Mouse (Mus musculus) gastrocnemius, adult 18-20 months (tissue): ENCODE data around the gene Cysrt1. TPM values are rescaled to one million over a fixed set of nuclear protein-coding genes. Genes with fewer than 3 reads are reported as not detected.
A peak's percentile ranks its signal among the peaks of the same experiment; 100 is the strongest.

Experiments
- DNase-seq: peaks from one replicate; pipeline ENCODE4 v3.0.0; 2021; ENCODE audit warnings: low spot score
- total RNA-seq, 2 experiments: library from RNA; stranded (reverse); gene quantifications; 2 replicates each; pipeline ENCODE4 v1.2.3; 2021

The Cysrt1 gene
- total RNA-seq, 2 experiments from 2014 or later: not detected

DNA sequence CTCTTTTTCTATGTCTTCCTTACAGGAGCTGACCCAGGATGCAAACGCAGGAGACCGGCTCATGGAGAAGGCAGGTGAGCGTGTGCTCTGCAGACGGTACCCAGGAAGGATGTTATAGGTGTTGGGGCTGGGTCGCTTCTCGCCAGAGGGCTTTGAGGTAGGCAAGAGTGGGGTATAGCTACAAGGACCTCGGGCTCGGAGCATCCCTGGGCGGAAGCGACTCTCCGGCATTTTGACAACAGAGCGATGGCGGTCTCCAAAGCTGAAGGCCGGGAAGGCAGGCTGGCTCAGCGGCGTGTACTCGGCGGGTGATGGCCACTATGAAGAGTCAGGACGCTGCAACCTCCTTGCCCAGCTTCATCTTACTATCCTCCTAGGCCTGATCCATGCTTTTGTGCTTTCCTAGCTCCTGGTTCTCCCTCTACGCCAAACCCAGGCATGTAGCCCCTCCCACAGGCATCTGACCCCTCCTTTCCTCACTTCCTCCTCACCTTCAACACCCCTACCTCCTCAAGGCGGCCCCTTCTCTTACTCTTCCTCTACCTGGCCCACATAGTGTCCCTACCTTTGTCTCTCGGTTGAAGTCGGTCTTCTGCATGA, 28.9 kb downstream of the Cysrt1 start:
- DNase-seq: no peak

GRCm38 (mm10) chr2:25211121-25211670, 31.1 kb downstream of the Cysrt1 start, which contains the start of gene Nelfb:
Gene Nelfb, minus strand, starts transcription at chr2:25211489.
- DNase-seq: peak; percentile 89

DNA sequence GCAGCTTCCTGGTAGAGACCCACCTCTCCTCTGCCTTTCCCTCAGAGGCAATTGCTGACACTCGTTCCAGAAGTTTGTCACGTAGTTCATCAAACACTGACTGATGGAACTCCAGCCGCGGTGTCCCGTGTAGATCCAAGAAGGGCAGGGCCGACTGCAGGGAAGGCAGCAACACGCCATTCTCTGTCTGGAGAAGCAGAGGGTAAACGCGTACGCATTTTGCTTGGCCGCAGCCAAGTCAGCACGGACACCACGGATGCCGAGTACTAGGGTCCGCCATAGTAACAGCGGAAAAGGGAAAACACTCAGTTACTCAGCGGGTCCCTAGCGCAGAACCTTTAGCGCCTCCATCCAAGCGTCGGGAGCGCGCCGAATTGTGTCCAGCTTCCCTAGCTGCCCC, 31.6 kb downstream of the Cysrt1 start:
- no peak for DNase-seq

DNA sequence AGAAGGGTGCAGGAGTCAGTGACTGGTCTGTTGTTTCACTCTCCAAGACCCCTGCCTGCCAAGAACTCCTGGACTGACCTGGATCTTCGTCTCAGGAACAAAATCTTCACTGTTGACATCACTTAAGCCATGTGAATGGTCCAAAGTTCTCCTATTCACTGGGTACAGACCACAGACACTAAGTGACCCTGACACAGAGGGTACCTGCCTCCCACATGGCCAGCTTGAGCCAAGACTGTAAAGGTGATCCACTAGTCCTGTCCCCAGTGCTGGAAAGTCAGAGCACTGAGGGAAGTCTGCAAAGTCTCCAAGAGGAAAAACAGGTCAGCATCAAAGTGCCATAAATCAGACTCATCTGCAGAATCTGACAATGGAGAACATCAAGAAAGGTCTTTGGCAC, 34.7 kb downstream of the Cysrt1 start:
- DNase-seq: no peak

GRCm38 (mm10) chr2:25203631-25204214, 38.5 kb downstream of the Cysrt1 start:
- DNase-seq: no peak

GRCm38 (mm10) chr2:25200631-25201030, 41.6 kb downstream of the Cysrt1 start:
- no peak for DNase-seq

GRCm38 (mm10) chr2:25197946-25198345, 44.3 kb downstream of the Cysrt1 start:
- no peak for DNase-seq

DNA sequence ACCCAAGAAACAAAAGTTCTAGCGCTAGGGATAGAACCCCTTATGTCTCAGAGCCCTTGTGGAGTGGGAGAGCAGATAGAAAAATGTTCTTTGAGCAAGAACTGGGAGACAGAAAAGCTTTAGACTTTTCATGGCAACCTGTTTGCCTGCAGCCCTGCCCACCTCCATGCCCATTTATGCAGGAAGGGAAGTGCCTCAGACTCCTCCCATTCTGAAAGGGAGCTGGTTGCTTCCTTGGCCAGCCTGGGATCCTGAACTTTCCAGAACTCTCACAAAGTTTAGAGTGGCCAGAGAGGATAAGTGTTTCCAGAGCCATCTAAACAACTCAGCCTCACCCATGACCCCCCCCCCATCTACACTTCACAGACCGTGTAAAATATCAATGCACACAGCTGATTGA, 45.1 kb downstream of the Cysrt1 start:
- no peak for DNase-seq

- peak; percentile 73 for DNase-seq
Observed at GRCm38 (mm10) chr2:25196172-25196954, 45.9 kb downstream of the Cysrt1 start, which contains the start of gene Tor4a. Gene Tor4a, minus strand, starts transcription at chr2:25196886.

DNA sequence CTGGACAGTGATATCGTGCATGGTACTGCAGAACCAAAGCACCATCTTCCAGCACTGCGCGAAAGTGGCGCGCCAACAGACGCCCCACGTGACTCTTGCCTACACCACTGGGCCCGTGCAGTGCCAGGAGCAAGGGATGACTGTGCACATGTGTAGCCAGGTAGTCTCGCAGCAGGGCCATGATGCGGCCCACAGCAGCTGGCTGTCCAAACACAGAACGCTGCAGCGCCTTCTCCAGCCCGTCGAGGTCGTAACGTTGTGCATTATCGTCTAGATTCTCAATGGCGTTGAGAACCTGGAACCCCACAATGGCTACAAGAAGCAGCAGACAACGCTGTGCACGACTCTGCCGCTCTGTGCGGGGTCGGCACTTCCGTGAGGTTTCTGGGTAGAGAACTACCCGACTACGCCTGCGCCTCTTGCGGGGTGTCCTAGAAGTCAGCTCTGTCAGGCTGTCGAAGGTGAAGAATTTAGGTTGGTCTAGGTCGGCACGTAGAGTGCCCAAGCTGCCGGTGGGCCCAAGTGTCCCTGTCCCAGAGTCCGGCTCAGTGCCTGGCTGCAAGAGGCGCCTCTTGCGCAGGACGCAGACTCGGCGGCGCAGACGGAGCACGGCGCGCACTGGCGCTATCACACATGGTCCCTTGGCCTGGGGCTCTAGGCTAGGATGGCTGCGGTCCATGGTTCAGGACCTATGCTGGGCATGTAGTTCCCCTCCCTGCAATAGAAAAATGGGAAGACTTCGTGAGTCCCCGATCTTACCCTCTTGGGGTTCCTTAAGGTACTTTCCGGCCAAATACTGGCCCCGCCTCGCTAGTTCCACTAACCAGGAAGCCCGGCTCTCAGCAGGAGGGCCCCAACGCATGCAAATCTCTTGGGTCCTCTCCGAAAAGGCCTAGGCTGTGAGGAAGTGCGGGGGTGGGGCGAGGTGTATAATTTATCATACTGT, 46.8 kb downstream of the Cysrt1 start:
- DNase-seq: peak; percentile 55

DNA sequence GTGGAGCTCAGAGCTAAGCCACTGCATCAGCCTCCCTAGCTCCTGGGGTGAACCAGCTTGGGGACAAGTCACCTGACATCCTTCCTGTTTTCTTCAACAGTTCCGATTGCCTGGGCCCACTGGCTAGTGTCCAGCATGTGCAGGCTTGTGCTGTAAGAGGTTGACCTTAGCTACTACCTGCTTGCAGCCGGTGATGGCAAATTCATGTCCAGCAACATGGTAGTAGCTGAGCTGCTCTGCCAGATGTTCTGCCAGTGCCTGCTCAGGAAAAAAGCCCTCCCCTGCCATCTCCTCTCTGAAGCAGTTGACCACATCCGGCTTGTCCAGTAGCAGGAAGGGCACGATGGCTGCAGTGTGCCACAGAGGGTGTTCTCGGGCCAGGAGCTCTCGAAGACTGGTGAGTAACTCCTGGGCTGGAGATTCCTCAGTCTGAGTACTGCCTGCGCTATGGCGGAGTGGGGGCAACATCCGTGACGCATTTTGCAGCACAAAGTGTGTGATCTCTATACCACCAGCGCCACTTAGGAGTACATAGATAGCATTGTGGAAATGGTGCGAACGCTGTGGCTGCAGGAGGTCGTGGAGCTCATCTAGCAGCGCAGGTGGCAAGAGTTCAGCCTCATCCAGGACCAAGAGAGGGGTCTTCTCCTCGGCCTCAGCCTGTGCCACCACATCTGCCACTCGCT, 47.6 kb downstream of the Cysrt1 start:
- DNase-seq: no peak

GRCm38 (mm10) chr2:25194006-25194405, 48.2 kb downstream of the Cysrt1 start:
- DNase-seq: no peak

DNA sequence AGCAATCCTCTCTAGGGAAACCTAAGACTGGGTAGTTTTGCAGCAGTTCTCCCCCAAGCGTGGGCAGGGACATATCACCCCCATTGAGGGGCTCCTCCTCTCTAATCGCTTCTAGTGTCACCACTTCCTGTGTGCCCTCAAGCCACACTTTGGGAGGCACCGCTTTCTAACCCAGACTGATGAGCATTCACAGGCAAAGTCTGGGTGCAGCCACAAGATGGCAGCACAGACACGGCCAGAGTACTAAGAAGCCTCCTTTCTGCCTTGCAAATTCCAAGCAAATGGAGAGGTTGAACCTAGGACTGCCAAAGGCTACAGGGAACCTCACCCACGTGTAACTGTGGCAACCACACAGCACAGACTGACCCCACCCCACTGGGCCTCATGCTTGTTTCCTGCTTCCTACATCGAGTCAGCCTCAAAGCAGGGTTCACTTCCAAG, 48.9 kb downstream of the Cysrt1 start:
- peak; percentile 86 for DNase-seq

Other genes starting within 250 kb of the Cysrt1 start
- gene Nsmf, start 188.1 kb downstream of the Cysrt1 start, total RNA-seq: 10 to 100 TPM in 1 of 2 experiments, 1 to 10 TPM in 1; 8.8 to 10.5 TPM
- not detected for gene Entpd8, start 162.1 kb downstream of the Cysrt1 start, total RNA-seq
- gene Noxa1, start 147.3 kb downstream of the Cysrt1 start, total RNA-seq: not detected
- 1 to 10 TPM; 3.4 to 8.6 TPM for gene Nrarp, start 61.7 kb downstream of the Cysrt1 start, total RNA-seq
- 1 to 10 TPM in 1 of 2 experiments, under 1 TPM in 1; 0.84 to 1.2 TPM for gene Tor4a, start 45.6 kb downstream of the Cysrt1 start, total RNA-seq
- gene Nelfb, start 31.0 kb downstream of the Cysrt1 start, total RNA-seq: 10 to 100 TPM; 18.8 to 21.3 TPM
- not detected for gene Stpg3, start 27.8 kb downstream of the Cysrt1 start, total RNA-seq
- gene Fam166a, start 23.7 kb downstream of the Cysrt1 start, total RNA-seq: not detected
- 100 to 1,000 TPM; 224 to 228 TPM for gene Tubb4b, start 17.8 kb downstream of the Cysrt1 start, total RNA-seq
- not detected for gene Slc34a3, start 8.1 kb downstream of the Cysrt1 start, total RNA-seq
- gene Rnf224, start 5.7 kb downstream of the Cysrt1 start, total RNA-seq: not detected
- gene Rnf208, start 197 bp downstream of the Cysrt1 start, total RNA-seq: under 1 TPM; 0.50 to 0.74 TPM
- gene AL732309.1, start 4.4 kb upstream of the Cysrt1 start, total RNA-seq: 1 to 10 TPM; 1.3 to 1.4 TPM
- 10 to 100 TPM; 12.0 to 12.1 TPM for gene Tmem203, start 13.0 kb upstream of the Cysrt1 start, total RNA-seq
- gene Tprn, start 20.2 kb upstream of the Cysrt1 start, total RNA-seq: 1 to 10 TPM; 2.9 to 3.8 TPM
- gene Ssna1, start 30.0 kb upstream of the Cysrt1 start, total RNA-seq: 10 to 100 TPM; 27.9 to 30.9 TPM
- gene Anapc2, start 30.0 kb upstream of the Cysrt1 start, total RNA-seq: 10 to 100 TPM; 27.6 to 30.4 TPM
- gene Tmem210, start 45.7 kb upstream of the Cysrt1 start, total RNA-seq: not detected
- not detected for gene Lrrc26, start 47.5 kb upstream of the Cysrt1 start, total RNA-seq
- not detected for gene Grin1, start 76.7 kb upstream of the Cysrt1 start, total RNA-seq
- 10 to 100 TPM; 14.0 to 15.2 TPM for gene Man1b1, start 89.9 kb upstream of the Cysrt1 start, total RNA-seq
- gene Dpp7, start 113.9 kb upstream of the Cysrt1 start, total RNA-seq: 10 to 100 TPM; 15.2 to 17.9 TPM
- 1 to 10 TPM; 3.8 to 5.7 TPM for gene Uap1l1, start 123.2 kb upstream of the Cysrt1 start, total RNA-seq
- not detected for gene Sapcd2, start 129.9 kb upstream of the Cysrt1 start, total RNA-seq
- 1 to 10 TPM; 6.2 to 8.3 TPM for gene Entpd2, start 153.4 kb upstream of the Cysrt1 start, total RNA-seq
- gene Npdc1, start 156.9 kb upstream of the Cysrt1 start, total RNA-seq: 10 to 100 TPM; 15.8 to 19.0 TPM
- not detected for gene Fut7, start 180.8 kb upstream of the Cysrt1 start, total RNA-seq
- 10 to 100 TPM; 14.1 to 15.5 TPM for gene Abca2, start 186.3 kb upstream of the Cysrt1 start, total RNA-seq
- 1 to 10 TPM in 1 of 2 experiments, under 1 TPM in 1; 0.39 to 1.0 TPM for gene Clic3, start 214.4 kb upstream of the Cysrt1 start, total RNA-seq
- 10 to 100 TPM; 13.7 to 15.1 TPM for gene Paxx, start 218.6 kb upstream of the Cysrt1 start, total RNA-seq
- not detected for gene Ptgds, start 227.6 kb upstream of the Cysrt1 start, total RNA-seq